Mouse (Mus musculus): ENCODE data around the gene Mrvi1.

- no peak for TF ChIP-seq CTCF (IDR thresholded peaks at IDR 0.05; ENCODE audit: extremely low read depth, insufficient read depth, low read length)
- no peak for TF ChIP-seq POLR2A (IDR thresholded peaks at IDR 0.05; ENCODE audit: extremely low read depth, insufficient read depth, low read length)
Observed at GRCm38 (mm10) chr7:110840332-110840731, 141.9 kb downstream of the Mrvi1 start.

All from cortical plate, adult 2 months (tissue).